Mouse (Mus musculus) brain, embryonic 14.5 days (tissue): ENCODE data around the gene Tmprss11f.

Source experiments
- CTCF ChIP-seq: fragments of 200-500 bp; IDR thresholded peaks from 2 replicates; pipeline ENCODE4 v1.5.1; 2012; ENCODE audit warnings: inconsistent platforms, mild to moderate bottlenecking, moderate library complexity, borderline replicate concordance; ENCODE audit not compliant: insufficient read depth, insufficient read length; ENCODE audit errors: extremely low read depth
- POLR2A ChIP-seq: fragments of 200-500 bp; IDR thresholded peaks from 2 replicates; pipeline ENCODE4 v1.6.1; 2012; ENCODE audit warnings: mild to moderate bottlenecking, inconsistent platforms, borderline replicate concordance; ENCODE audit not compliant: poor library complexity, insufficient read depth, insufficient read length, severe bottlenecking; ENCODE audit errors: extremely low read depth

- TF ChIP-seq CTCF (no peak), POLR2A (no peak)
These were observed 103.5 kb downstream of the Tmprss11f start for GRCm38 (mm10) chr5:86528725-86529124.
